Mouse (Mus musculus): ENCODE measurements at regions not wholly inside any gene's neighbourhood (a gene's known extent, or its start where the extent isn't known, plus 50 kb on each side); places are given as distances from the start of the nearest gene placed in this dataset.

DNA sequence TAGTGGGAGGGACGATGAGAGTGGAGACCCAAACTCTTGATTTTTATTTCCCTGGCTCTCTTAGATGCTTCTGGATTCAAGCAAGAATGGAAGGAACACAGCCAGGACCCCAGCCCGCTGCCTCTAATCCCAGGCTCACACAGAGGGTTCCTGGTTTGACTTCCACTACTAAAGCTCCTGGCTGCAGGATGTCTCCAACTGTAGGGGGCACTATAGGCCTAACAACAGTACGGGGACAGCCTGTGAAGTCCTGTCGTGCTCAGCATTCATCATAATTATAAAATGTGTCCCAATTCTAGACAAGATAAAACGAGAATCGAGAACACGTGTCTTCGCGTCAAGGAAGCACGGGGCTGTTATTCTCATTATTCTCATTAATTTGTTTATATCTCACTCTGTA, 254.3 kb upstream of the Kcnab2 start:
- DNase-seq (ENCODE audit: inconsistent ontology term) = no peak

DNA sequence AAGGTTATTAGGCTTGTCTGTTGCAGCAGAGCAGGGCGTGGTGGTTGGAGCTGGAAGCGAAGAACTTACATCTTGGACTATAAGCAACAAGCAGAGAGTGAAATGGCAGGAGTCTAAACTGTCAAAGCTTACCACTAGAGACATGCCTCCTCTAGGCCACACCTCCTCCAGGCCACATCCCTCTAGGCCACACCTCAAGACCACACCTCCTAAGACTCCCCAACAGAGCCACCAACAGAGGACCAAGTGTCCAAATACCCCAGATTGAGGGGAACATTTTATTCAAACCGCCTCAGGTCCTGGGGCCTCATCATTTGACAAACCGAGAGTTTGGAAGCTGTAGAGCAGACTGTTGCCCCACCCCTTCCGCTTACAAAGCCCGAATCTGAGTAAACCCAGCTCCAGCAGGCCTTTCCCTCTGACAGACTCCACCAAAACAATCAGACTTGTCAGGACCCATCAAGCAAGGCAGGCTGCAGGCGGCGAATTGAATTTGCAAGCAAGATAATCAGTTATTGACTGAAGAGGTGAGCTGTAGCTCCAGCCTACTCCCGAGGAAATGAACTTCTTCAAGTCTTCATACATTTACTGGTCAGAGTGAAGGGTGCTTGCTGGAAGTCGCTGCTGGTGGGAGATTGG, 253.5 kb upstream of the Kcnab2 start:
- DNase-seq (ENCODE audit: inconsistent ontology term) = no peak

DNA sequence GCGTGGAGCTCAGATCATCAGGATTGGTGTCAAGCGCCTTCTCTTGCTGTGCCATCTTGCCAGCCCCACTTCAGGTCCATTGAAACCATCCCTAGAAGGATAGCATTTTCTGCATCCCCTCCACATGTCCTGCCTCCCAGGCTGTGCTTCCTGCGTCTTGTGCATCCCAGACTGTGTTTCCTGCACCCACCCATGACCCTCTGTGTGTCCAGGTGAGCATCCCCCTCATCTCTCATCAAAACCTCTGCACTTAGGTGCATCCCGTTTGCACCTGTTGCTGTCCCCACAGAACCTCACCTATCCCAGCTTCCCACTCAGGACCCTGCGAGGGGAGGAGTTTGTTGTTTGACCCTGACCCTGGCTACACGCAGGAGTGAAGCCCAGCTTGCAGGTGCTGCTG, 251.8 kb upstream of the Kcnab2 start:
- no peak for DNase-seq (ENCODE audit: inconsistent ontology term)

DNA sequence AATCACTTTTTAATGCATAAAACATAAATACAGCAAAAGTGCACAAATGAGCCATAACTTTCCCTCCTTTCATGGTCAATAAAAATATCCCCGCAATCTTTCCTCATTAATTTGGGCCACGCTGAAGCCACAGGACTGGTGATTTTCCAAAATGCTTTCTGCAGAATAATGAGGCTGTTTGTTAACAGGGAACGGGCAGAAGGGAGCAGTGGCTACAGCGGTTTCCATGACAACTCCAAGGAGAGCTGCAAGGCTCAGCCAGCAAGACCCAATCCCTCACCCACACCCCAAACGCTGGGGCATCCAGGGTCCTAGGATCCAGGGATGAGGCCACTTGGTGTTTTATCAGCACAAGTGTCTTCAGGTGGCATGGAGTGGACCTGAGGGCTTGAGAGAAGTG, 248.2 kb upstream of the Kcnab2 start:
- peak; percentile 80 for DNase-seq (ENCODE audit: inconsistent ontology term)

DNA sequence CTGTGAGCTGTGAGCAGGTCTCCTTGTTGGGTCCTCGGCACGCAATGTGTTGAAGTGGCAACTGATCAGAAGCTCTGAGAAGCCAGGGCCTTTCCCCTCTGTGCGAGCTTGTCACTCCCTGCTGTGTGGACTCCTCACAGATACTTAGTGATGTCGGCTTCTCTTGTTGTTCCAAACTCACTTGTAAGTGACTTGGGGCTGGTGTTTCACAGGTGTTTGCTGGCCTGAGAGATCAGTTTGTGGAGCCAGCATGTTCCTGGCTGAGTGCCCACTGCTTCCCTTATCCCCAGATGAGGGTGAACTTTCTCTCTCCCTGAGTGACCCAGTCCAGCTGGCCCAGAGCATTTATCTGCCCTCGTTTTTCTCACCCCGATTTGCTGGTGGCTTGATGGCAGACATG, 247.8 kb upstream of the Kcnab2 start:
- no peak for DNase-seq (ENCODE audit: inconsistent ontology term)

DNA sequence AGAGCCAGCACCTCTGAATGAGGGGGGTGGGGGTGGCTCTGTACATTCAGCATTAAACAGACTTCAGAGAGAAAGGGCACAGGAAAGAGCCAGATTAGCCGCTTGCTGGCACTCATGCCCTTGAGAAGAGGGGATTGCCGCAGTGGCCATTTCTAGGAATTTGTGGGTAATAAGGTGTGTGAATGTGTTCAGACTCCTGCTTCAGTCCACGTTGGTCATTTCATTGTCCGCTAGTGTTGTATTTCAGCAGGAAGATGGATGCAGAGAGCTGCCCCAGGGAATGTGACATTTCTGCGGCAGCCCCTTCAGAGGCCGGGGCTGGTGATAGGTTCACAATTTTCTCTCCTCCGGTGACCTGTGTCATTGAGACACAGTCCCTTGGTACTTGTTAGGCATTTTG, 247.1 kb upstream of the Kcnab2 start:
- DNase-seq (ENCODE audit: inconsistent ontology term) = no peak

DNA sequence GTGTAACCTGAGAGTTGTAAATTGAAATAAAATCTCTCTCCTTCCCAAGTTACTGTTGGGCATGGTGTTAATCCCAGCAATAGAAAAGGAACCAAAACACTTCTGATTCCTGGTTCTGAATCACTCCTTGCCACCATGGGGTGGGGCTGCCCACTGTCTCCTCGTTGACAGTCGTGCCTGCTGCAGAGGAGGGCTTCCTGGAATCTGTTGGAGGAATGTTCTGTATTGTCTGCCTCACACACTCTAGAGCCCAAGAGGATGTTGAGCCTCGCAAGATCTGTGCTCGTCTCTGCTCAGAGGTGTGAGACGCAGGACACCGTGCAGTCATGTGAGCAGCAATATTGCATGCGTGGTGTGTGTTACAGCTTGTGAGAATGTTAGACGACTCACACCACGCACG, 246.4 kb upstream of the Kcnab2 start:
- no peak for DNase-seq (ENCODE audit: inconsistent ontology term)

DNA sequence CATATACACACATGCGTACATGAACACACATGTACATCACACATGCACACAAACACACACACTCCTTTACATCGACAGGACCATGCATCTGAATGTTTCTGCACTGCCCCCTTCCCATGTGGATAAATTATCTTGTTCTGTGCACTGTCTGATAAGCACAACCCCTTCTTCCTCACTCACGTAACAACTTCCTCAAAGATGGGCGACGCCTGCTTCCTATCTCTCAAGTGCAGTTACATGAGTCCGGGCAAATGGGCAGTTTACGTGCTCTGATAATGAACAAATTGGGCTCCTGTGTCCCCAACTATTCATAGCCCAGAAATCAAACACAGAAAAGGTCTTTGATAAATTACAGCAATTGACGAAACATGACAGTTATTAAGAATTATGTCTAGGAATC, 242.9 kb upstream of the Kcnab2 start:
- no peak for DNase-seq (ENCODE audit: inconsistent ontology term)

DNA sequence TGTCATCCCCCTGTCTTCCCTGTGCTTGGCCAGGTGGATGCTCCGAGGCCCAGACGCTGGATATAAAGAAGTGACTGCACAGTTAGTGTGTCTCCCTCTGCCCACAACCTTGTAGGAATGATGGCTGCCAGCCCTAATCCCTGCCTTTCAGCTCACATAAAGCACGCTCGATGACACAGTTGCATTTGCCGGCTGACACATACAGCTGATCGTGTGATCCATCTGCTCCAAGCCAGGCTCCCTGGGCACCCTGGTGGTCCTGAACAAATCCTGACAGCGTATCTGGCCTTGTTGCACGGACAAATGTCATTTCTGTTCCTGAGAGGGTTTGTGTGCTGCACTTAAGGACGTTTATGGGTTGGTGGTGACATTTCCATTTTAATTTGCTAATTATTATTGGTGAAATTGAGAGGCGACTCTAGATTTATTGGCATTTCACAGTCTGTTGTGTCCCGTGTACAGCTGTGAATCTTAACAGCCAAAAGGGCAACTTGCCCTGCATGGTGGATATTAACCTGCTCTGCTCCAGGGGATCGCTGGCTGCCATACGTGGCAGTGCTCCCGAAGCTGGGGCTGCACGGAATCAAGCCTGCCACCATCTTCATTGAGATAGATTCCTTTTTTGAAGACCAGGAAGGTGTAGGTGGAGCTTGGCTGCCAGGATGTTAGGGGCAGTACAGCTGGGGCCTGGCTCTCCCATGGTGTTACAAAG, 241.9 kb upstream of the Kcnab2 start:
- DNase-seq (ENCODE audit: inconsistent ontology term) = no peak

DNA sequence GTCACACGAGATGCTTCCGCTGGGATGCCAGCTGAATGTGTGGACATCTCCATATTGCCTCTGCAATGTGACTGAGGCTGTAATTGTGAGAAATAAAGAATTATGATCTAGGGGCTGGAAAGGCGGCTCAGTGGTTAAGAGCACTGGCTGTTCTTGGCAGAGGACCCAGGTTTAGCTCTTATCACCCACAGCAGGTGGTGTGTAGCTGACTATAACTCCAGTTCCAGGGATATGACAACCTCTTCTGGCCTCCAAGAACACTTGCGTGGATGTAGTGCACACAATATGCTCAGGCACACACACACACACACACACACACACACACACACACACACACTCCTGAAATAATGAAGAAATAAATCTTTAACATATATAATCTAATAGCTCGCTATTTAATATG, 232.7 kb upstream of the Kcnab2 start:
- no peak for DNase-seq (ENCODE audit: inconsistent ontology term)

DNA sequence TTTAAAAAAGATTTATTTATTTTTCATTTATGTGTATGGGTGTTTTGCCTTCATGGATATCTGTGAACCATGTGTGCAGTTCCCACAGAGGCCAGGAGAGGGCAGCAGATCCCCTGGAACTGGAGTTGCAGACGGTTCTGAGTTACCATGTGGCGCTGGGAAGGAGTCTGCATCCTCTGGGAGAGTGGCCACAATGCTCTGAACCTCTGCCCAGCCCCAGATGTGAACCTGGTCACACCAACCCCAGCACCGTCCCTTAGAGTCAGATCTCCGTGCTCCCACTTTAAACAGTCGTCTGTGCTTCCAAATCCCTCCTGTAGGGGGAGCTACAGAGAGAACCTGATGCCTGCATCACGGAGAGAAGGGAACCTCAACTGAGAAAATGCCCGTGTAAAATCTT, 222.5 kb upstream of the Kcnab2 start:
- DNase-seq (ENCODE audit: inconsistent ontology term) = no peak

DNA sequence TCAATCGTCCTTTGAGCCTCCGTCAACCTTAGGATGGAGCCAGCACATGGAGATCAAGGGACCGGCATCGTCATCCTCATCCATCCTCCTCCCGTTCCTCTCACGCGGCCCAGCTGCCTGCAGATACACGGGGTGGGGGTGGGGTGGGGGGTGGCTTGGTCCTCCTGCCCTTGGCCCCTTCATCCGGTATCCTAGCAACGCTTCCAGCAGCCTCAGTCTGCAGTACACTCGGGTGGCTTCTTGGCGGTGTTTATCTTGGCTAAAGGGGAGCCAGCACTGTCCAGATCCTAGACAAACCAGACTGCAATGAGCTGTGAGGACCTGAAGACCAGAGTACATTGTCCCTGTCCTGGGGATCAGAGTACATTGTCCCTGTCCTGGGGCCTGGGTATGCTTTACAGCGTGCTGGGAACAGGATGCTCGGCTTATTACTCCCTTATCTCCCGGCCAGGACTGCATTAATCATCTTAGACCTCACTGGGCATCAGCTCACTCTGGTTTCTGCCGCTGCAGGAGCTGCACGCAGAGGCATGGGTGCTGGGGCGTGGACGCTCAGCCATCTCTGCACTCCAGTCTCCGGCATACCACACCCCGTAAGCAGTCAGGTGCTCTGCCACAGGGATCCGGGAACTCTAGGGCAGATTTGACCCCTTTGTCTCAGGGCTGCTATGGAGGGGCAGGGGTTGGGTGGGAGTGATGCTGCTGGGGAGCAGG, 219.7 kb upstream of the Kcnab2 start:
- DNase-seq (ENCODE audit: inconsistent ontology term) = no peak

DNA sequence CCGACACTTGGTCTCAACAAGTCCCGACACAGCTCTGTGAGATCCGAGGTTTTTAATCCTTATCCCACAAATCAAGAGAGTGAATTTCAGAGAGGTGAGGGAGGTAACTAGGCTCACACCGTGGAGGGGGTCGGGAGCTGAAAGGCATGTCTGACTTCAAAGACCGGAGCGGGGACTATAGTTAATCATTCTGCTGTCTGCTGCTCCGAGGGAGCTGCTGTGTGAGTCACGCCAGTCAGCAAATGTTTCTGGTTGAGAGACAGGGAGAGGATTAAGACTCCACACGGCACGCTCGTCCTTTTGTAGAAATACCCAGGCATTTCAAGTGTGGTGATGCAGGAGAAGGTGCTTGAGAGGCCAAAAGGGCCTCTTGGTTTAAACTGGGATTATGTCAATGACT, 214.1 kb upstream of the Kcnab2 start:
- DNase-seq (ENCODE audit: inconsistent ontology term) = no peak

DNA sequence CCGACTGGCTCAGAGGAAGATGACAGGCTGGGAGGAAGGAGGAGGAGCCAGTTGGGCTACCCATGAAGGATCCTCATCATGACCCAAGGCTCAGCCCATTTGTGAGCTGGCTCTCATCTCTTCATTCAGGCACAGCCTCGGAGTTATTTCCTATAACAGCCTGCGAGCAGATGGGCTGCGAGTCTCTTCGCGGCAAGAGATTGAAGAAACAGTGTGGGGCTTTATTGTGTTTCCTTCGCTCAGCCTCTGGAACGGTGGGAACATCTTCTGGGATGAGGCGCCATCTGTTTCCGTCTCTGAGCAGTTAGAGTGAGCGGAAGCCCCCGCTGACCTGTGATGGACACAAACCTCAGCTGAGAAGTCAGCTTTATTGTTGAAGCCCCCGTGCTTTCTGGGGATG, 213.6 kb upstream of the Kcnab2 start:
- no peak for DNase-seq (ENCODE audit: inconsistent ontology term)

DNA sequence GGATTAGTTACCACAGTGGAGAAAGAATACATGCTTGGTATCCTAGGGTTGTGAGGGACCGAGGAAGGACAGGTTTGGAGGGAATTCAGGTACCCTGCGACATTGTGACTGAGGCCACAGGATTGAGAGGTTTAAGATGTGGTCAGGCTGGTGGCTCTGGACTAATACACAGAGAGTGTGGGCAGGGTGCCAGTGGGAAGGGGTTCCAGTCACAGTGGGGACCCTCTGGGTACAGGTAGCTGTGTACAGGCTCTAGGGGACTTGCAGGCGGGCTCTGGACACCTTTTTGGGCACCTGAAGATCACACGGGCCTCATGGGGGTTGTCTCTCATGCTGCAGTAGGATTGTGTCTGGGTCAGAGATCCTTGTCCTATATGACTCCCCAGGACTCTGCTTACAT, 213.1 kb upstream of the Kcnab2 start:
- no peak for DNase-seq (ENCODE audit: inconsistent ontology term)

DNA sequence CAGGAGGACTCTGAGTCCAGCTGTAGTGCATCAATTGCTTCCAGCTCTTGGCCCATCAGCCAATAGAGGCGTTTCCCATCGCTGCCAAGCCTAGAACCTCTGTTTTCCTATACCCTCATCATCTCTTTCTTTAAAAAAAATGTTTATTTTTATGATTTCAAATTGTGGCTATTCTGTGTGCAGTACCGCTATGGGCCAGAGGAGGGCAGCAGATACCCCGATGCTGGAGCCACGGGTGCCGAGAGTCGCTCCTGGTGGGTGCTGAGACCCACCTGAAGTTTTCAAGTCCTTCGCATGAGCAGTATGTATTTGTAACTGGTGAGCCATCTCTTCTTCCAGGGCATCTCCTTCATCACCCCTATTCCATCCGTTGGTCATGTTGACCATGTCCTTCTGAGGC, 212.2 kb upstream of the Kcnab2 start:
- DNase-seq (ENCODE audit: inconsistent ontology term) = no peak

DNA sequence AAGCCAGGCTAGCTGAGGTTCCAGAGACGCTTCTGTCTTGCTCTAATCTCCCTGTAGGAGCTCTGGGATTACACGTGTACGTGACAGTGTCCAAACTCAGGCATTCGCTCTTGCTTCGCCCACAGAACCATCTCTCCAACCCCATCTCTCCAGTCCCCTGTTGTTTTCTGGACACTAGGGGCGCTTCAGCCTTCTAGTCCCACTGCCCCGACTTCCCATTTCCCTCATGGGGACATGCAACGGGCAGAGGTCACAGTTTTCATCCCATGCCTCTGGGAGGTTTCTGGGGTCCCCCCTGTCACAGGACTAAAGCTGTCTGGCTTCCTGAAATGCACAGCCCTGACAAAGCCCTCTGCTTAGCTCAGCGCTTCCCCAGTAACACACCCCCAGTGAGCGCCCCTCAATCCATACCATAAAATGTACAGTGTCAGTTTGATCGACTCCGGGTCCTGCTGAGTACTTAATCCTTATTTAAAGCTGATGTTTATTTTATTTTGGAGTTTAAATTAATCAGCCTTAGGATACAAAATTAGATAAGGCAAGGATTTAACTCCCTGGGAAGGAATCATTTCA, 208.9 kb upstream of the Kcnab2 start:
- DNase-seq (ENCODE audit: inconsistent ontology term) = no peak

DNA sequence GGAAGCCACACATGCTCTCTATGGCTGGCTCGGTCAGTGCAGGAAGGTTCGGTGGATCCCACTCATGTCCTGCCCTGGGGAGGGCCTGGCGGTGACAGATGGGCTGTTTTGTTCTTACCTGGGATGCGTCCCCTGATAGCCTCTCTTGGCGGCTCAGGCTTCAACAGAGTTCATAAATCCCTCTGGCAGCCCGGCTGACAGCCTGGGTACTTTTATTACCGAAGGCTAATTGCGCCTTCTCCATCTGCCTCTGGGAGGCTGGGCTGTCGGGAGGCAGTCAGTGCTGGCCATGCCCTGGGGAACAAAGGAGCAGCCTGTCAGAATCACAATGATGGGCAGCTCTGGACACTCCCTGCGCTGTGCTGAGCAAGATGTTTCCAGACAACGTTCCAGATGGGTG, 196.5 kb upstream of the Kcnab2 start:
- DNase-seq (ENCODE audit: inconsistent ontology term) = no peak

DNA sequence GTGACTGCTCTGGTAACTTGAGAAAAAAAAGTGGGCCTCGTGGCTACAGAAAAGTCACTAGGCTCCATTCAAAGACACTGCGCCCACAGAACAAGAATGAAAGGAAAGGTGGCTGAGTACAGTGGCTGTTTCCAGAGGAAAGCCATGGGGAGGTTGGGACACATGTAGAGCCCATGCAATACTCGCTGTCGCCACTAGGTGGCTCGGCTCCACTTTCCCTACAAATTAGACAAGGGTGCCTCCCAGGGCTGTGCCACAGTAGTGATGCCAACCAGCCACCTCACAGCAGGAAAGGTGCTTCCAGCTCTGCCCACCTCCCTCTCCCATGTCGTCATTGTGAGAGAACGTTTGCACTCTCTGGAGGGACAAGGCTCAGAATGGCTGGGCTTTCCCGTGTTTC, 185.8 kb upstream of the Kcnab2 start:
- no peak for DNase-seq (ENCODE audit: inconsistent ontology term)

DNA sequence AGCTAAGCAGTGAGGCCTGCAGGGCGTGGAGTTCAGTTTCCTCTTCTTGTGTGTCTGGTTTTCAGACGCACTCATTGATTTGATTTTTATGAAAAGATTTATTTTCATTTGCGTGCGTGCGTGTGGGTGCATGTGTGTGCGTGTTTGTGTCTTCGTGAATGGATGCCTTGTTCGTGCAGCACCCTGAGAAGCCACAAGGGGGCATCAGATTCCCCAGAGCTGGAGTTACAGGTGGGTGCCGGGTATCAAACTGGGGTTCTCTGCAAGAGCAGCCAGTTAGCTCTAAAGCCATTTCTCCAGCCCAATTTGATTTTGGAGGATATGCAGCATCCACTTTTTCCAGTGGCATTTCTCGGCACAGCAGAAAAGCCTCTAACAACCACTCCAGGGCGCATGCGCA, 185.4 kb upstream of the Kcnab2 start:
- no peak for DNase-seq (ENCODE audit: inconsistent ontology term)

DNA sequence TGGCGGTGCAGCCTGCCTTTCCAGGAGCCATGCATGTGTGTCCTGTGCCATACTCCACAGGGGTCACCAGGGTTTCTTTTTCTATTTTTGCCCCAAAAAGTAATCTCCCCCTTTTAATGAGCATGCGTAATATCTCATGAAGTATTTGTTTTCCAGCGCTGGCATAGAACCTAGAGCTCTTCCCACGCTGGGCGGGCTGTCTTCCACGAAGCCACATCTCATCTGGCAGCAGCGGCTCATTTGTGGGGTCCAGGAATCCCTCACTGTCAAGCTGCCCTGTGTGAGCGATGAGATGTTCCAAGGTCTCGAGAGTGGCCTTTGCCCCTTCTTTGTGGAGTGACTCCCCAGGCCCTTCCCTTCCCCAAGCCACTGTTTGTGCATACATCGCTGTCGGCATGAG, 184.8 kb upstream of the Kcnab2 start:
- DNase-seq (ENCODE audit: inconsistent ontology term) = no peak

DNA sequence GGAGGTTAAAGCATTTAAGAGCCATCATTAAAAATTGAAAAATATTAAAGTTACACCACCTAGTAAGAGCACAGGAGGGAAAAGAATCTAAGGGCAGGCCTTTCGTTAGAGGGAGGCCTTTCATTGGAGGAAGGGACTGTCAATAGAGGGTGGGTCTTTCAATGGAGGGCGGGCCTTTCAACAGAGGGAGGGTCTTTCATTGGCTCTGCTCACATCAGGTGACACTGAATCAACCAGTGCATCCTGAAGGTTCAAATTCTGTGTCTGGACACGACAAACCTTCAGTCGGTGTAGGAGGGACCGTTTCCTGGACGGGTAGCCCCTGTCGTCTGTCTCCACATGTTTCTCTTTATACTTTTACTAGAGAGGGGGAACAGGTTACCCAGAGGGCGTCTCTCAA, 172.5 kb upstream of the Kcnab2 start:
- no peak for DNase-seq (ENCODE audit: inconsistent ontology term)

DNA sequence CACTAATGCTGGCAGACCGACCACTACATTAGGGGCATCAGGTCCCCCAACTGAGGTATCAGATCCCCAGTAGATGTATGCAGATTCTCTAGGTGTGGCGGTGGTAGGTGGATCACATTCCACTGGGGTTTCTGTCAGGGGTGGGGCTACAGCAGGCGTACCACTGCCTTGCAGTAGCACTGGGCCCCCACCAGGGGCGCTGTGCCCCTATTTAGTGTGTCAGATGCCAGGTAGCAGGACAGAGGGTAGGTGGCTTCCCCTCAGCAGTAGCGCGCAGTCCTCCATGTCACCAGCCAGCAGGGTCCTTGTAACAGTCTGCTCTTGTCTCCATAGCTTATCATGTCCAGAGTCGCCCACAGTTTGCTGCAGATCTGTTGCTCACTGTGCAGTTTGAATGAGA, 169.9 kb upstream of the Kcnab2 start:
- DNase-seq (ENCODE audit: inconsistent ontology term) = no peak

Data from Muller cell, postnatal 12 days (primary cell).